Mouse (Mus musculus) embryonic fibroblast, embryonic 13.5 days (primary cell): ENCODE measurements around the gene Slc26a10.

ENCODE experiments used
- CTCF ChIP-seq: IDR thresholded peaks from 2 replicates; pipeline ENCODE4 v1.5.1; 2011; ENCODE audit warnings: mild to moderate bottlenecking, control low read depth, low read length, moderate library complexity, borderline replicate concordance; ENCODE audit not compliant: insufficient read depth
- POLR2A ChIP-seq: IDR thresholded peaks from 2 replicates; pipeline ENCODE4 v1.6.1; 2011; ENCODE audit warnings: low read depth, mild to moderate bottlenecking, control low read depth, low read length, moderate library complexity

DNA sequence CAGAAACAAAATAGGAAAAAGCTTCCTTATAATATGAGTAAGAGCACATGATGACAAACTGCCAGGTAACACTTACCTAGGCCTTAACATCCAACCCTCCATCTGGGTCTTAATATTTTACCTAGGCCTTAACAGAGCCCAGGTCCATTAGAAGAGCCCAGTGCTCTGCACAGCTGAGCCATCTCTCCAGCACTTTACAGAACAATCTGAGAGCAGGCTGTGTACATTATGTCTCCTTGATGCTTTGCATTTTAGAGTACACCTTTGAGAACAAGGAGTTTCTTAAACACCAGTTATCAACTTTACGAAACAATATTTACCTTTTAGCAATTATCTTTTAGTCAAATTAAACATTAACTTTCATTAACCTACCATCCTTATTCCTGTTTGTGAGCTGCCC, 24.4 kb downstream of the Slc26a10 start:
- TF ChIP-seq POLR2A (no peak), CTCF (no peak)
